Mouse (Mus musculus): ENCODE measurements around the gene Gm40460.
A peak's percentile ranks its signal among the peaks of the same experiment; 100 is the strongest.
"Not testable (repeated sequence)": the region's sequence is repeated elsewhere in the genome, so short reads cannot be mapped to it uniquely, and the experiment has no call there.

Gene Gm40460

GRCm38 (mm10) chr7:142240978-142241377, at the start of gene Gm40460:
Gene Gm40460 (minus strand): TSS chr7:142241078.
- no peak for DNase-seq

- peak; percentile 46 to 73 for DNase-seq
Observed at GRCm38 (mm10) chr7:142285910-142286612, 45.2 kb upstream of the Gm40460 start.

DNA sequence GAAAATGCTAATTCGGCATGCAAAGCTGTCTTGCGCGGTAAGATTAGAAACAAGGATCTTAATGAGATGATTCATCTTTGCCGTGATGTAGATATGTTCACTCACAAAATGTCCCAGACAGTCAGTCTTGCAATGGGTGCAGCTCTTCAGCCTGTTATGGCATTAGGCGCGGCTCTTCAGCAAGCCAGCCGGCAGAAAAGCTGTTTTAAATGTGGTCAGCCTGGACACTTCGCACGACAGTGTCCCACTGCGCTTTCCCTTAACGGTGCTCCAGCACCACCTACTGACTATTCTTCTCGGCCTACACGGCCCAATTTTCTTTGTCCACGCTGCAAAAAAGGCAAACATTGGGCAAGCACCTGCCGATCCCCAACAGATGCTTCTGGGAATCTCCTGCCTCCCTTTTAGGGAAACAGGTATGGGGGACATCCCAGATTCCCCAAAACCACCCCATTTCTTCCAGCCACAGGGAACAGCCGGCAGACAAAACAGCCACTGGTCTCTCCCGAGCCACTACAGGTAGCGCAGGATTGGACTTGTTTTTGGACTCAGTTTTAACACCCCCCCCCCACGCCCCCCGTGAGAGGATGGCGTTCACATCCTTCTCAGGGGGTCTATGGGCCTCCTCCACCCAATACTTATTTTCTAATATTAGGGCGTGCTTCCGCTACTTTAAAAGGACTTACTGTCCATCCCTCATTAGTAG, 44.4 kb upstream of the Gm40460 start:
- peak; percentile 44 to 51 for DNase-seq

DNA sequence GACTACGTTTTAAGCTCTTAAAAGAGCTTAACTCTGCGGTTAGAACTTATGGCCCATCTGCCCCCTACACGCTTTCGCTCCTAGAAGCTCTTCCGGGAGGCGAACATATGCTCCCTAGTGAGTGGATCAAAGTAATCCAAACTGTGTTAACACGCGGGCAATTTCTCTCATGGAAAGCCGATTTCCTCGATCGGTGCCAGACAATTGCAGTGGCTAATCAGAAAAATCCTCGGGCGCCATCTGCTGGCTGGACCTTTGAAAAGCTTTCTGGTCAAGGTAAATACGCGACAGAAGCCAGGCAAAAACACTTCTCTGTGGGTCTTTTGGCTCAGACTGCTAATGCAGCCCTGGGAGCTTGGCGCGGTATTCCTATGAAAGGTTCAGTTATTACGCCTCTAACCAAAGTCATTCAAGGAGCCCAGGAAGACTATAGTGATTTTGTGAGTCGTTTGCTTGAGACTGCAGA, 43.8 kb upstream of the Gm40460 start:
- peak; percentile 89 to 93 for DNase-seq

DNA sequence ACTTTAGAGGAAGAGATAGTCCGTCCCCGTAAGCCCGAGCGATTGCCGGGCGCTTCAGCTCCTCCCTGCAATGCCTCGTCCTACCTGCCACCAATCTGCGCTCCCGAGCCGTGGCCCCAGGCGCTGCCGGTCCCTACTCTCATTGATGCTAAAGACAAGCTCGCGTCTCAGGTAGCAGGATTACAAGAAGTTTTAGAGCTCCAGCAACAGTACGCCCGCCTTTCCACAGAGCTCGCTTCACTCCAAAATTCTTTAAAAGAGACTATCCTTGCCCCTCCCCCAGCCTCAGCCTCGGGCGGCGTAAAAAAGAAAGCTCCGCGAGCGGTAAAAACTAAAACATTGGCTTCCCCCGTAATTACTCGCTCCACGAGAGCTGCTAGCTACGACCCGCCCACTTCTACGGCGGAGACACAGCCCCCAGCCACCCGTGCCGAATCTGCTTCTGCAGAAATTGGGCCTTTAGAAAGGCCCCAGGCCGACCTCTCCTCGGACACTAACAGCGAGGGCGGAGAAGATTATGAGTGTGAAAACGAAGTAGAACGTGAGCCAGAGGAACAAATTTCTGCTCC, 43.2 kb upstream of the Gm40460 start:
- peak; percentile 75 to 76 for DNase-seq

GRCm38 (mm10) chr7:142282847-142283246, 42.0 kb upstream of the Gm40460 start:
- DNase-seq = not testable (repeated sequence)

DNA sequence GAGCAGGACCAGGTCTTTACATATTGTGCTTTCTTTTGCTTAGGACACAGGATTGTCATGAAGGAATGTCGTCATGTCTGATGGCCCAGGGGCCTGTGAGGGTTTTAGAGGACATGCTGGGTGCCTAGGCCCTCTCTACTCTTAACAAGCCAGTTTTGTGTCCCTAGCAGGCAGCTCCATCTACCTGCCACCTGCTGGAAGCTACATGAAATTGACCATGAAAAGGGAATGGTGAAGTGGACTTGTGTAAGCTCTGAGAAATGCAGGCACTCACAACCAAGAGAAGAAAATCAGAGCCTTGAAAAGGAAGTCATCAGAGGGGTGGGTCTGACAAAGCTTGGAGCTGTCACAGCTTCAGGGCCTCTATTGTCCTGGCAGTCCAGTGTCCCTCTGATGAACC, 38.4 kb upstream of the Gm40460 start:
- not testable (repeated sequence) for DNase-seq

DNA sequence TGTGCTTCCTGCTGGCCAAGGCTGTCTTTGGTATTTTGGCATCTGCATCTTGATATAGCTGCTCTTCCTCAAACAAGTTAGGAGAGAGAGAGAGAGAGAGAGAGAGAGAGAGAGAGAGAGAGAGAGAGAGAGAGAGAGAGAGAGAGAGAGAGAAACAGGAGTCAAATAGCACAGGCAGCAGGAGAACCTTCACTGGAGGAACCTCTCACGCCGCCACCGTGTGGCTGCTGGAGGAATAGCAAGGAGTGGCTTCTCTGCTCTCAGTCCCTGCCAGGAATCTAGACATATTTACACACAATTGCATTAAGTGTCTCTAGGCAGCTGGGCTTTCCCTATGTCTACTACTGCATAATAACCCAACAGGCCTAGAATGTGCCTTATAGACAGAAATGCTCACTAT, 37.3 kb upstream of the Gm40460 start:
- DNase-seq = peak; percentile 76 to 77

- DNase-seq = not testable (repeated sequence)
Observed at GRCm38 (mm10) chr7:142274263-142274662, 33.4 kb upstream of the Gm40460 start, which contains the start of gene Gm4559. Gene Gm4559 (minus strand): TSS chr7:142274363.

GRCm38 (mm10) chr7:142258254-142258653, 17.4 kb upstream of the Gm40460 start, which contains the start of gene Gm2431:
Gene Gm2431 (minus strand): TSS chr7:142258354.
- DNase-seq = not testable (repeated sequence)

GRCm38 (mm10) chr7:142255517-142255916, 14.6 kb upstream of the Gm40460 start:
- peak; percentile 29 to 38 for DNase-seq

GRCm38 (mm10) chr7:142249824-142250223, 8.9 kb upstream of the Gm40460 start:
- peak in 1 of 2 experiments; percentile 43 for DNase-seq

DNA sequence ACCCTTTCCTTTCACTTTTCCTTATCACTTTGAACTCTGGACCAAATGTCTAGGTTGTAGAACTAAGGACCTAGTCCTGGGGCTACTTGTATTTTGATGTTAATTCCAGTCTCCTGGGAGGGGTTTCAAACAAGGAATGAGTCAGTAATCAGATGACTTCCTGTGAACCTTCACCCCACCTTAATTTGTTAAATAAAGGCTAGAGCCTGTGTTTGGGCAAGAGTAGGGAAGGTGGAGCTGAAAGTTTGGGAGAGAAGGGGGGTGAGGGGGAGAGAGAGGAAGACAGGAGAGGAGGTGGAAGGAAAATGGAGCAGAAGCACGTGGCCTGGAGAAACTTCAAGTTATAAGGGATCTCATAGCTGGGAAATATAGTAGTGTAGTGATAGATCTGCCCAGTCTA, 9.3 kb downstream of the Gm40460 start:
- DNase-seq = no peak

- not testable (repeated sequence) for DNase-seq
Observed at GRCm38 (mm10) chr7:142229871-142230270, 11.0 kb downstream of the Gm40460 start, which contains the start of gene Krtap5-5. Gene Krtap5-5 (minus strand): TSS chr7:142229971.

DNA sequence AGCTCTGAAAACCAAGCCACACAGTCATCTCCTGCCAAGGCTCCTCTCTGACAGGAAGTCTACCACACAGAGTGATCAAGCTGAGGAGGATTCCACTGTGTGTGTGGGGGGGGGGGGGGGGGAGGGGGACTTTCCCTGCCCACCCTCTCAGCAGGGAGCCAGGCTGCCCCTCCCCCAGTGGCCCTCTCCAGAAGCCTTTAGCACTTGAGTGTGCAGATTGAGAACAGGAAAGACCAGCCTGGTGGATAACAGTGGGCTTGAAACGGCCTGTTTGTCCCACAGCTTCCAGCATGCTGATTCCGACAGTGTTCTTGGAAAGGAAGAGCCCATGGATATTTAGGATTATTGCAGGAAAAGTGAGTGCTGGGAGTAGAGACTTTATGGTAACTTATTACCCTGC, 16.4 kb downstream of the Gm40460 start:
- DNase-seq = no peak

DNA sequence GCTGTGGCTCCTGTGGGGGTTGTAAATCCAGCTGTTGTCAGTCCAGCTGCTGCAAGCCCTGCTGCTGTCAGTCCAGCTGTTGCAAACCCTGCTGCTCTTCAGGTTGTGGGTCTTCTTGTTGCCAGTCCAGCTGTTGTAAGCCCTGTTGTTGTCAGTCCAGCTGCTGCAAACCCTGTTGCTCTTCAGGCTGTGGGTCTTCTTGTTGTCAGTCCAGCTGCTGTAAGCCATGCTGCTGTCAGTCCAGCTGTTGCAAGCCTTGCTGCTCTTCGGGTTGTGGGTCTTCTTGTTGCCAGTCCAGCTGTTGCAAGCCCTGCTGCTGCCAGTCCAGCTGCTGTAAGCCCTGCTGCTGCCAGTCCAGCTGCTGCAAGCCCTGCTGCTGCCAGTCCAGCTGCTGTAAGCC, 28.7 kb downstream of the Gm40460 start:
- not testable (repeated sequence) for DNase-seq

DNA sequence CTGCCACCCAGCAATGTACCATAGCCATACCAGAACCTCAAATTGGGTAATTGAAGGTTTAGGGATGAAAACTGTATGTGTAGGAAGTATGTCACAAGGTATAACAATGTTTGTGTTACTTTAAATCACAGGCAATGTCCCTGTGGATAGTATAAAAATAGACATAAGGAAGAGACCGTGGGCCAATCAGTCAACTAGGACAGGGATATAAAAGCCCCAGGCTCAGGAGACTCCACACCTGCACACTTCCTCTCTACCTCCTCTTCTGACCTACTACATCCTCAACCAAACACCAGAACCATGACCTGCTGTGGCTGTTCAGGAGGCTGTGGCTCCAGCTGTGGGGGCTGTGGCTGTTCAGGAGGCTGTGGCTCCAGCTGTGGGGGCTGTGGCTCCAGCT, 29.3 kb downstream of the Gm40460 start, which contains the start of gene Gm7579:
Gene Gm7579 (plus strand): TSS at position 301 of the 400 bp plus-strand sequence.
- no peak for DNase-seq

DNA sequence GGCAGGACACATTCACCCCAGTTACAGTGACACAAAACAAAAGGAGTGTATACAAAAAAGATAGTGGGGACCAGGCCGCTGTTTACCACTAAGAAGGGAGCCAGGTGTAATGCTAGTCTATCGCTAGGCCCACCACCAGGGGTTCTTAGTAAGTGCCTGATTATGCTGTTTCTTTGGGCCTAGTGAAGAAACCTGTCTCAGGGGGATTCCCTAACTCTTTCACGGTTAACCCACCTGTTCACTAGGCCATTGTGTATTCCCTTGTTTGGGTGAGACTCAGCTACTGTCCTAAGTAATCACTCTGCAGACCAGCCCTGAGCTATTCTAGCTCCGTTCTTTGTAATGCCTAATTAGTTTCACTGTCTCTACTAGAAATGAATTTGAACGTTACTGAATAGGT, 34.0 kb downstream of the Gm40460 start:
- DNase-seq = not testable (repeated sequence)

GRCm38 (mm10) chr7:142205488-142205887, 35.4 kb downstream of the Gm40460 start:
- no peak for DNase-seq

GRCm38 (mm10) chr7:142201064-142201463, 39.8 kb downstream of the Gm40460 start, which contains the start of gene Krtap5-3:
Gene Krtap5-3 (plus strand): TSS chr7:142201364.
- no peak for DNase-seq

DNA sequence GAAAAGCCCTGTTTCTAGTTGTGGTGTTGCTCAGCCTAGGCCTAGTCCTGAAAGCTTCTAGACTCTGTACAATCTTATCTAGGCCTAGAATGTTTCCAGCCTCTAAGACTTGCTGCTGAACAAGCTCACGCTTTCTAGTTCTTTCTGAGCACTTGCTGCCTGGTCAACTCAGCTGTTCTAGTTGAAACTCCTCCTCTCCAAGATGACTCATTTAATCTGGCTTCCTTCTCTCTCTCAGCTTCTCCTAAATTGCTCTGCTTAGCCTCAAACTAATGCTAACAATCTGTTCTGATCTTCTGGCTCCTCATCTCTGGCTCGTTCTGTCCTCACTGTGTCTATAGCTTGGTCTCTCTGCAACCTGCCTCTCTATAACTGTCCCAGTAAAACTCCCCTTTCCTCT, 42.1 kb downstream of the Gm40460 start:
- no peak for DNase-seq

Measured in lung, postnatal 4 days (tissue).